Mouse (Mus musculus): Measurements from ENCODE around the gene Fpr2. TPM values are rescaled to one million over a fixed set of nuclear protein-coding genes. Genes with fewer than 3 reads are reported as not detected.
"Not testable (repeated sequence)": the region's sequence is repeated elsewhere in the genome, so short reads cannot be mapped to it uniquely, and the experiment has no call there.

Gene Fpr2
- polyA plus RNA-seq, 1 experiment: not detected

DNA sequence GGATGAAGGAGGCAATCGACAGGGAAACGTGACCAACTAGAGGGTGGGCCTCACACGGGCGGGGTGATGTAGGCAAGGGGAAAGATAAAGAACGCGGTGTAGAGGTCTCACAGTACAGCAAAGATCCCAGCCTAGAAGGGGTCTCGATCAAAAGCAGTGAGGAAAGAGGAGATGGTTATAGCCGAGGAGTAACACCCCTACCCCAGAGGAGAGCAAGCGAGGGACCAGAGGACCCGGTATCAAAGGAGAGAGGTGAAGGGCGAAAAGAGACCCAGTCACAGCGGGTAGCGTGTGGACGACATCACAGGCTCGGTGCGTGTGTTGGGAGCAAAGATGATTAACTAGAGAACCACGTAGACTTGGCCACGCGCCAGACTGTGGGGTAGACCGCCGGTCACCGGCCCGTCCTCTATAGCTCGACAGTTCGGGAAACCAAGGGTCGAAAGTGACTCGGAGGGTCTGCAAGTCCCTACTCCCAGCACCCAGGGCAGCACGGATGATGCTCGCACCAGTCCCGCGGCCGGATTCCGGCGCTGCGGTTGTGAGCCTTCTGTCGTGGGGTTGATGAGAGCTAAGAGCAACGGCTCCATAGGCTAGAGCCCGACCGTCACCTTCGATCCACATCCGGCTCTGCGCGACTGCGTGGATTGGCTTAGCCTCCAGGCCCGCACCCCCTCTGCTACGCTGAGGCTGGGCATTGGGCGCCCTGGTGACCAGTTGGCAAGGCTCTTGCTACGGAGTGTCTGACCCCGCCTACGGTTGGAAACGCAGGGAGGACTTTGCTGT, 22.2 kb downstream of the Fpr2 start:
- Histone ChIP-seq H3K4me1 (ENCODE audit: control insufficient read depth, insufficient read depth, low read length) (no peaks in the 10 kb centered on the region), H3K27ac (ENCODE audit: insufficient read depth, low read depth, low read length) (peak overlapping the region; percentile 74), H3K4me3 (ENCODE audit: insufficient read depth, low read depth, low read length) (peak overlapping the region; percentile 83)
- 20% methylated on average over 51 of the region's 51 CpGs for WGBS
- no peak for TF ChIP-seq CTCF (IDR thresholded peaks at IDR 0.05; ENCODE audit: insufficient read depth, low read depth, low read length)
- TF ChIP-seq POLR2A (IDR thresholded peaks at IDR 0.05; ENCODE audit: insufficient read depth, low read depth, low read length): peak; percentile 74

DNA sequence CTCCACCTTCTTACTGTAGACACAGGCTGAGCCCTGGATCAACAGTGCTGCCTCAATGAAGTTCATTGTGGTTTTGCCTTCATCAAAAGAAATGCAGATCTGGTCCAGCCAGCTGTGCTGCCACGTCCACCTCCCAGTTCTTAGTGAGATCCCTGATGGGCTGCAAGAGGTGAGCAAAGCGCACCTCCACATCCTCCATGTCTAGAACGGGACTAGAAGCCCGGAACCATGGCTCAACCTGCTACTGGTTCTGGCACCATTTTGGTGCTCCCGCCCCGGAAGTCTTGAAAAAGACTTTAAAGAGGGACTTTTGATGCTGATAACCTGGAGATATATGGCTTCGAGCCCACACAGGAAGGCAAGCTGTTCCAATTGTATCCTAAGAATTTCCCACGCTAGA, 25.0 kb downstream of the Fpr2 start:
- 89% methylated on average over 8 of the region's 8 CpGs for WGBS
- H3K4me3 ChIP-seq (ENCODE audit: insufficient read depth, low read depth, low read length); H3K4me1 ChIP-seq (ENCODE audit: control insufficient read depth, insufficient read depth, low read length); H3K27ac ChIP-seq (ENCODE audit: insufficient read depth, low read depth, low read length): not testable (repeated sequence)

DNA sequence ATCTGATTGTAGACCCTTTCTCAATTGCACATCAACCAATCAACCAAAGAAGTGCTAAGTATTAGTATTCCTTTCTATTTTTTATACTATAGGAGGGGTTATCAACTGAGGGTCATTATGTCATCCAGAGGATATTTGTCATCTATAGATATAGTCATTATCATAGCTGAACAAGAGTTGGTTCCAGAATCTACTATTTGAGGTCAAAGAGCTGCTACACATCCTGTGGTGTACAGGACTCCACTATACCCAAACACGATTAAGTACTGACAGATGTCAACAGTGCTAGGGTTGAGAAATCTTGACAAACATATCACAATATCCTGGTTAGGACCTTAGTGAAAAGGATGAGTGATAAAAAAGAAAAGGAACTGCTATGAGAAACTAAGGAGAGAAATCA, 29.8 kb downstream of the Fpr2 start:
- WGBS: 93% methylated on average over 1 of the region's 1 CpGs
- TF ChIP-seq CTCF (IDR thresholded peaks at IDR 0.05; ENCODE audit: insufficient read depth, low read depth, low read length): no peak
- no peak for TF ChIP-seq POLR2A (IDR thresholded peaks at IDR 0.05; ENCODE audit: insufficient read depth, low read depth, low read length)
- no peak overlapping the region for H3K27ac ChIP-seq (ENCODE audit: insufficient read depth, low read depth, low read length)
- no peak overlapping the region for H3K4me3 ChIP-seq (ENCODE audit: insufficient read depth, low read depth, low read length)
- H3K4me1 ChIP-seq (ENCODE audit: control insufficient read depth, insufficient read depth, low read length): no peaks in the 10 kb centered on the region

DNA sequence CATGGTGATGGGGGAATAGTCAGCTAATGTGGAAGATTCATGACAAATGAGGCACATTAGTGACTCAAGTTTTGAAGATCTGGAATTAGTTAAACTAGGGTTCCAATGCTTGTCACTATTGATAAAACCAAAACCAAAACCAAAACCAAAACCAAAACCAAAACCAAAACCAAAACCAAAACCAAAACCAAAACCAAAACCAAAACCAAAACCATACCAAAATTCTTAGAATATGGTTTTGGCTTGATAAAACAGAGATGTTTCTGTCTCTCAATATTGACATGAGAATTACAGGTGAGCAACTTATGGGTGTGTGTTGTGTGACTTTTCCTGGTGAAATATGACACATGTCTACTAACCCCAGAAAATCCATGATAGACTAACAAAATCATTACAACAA, 30.2 kb downstream of the Fpr2 start:
- Histone ChIP-seq H3K27ac (ENCODE audit: insufficient read depth, low read depth, low read length) (no peak overlapping the region), H3K4me3 (ENCODE audit: insufficient read depth, low read depth, low read length) (no peak overlapping the region), H3K4me1 (ENCODE audit: control insufficient read depth, insufficient read depth, low read length) (no peaks in the 10 kb centered on the region)
- TF ChIP-seq CTCF (IDR thresholded peaks at IDR 0.05; ENCODE audit: insufficient read depth, low read depth, low read length): no peak
- no peak for TF ChIP-seq POLR2A (IDR thresholded peaks at IDR 0.05; ENCODE audit: insufficient read depth, low read depth, low read length)

Other genes with a start within 250 kb of the Fpr2 start
- gene Vmn2r90, start 184.1 kb upstream of the Fpr2 start, polyA plus RNA-seq (2012; ENCODE audit: insufficient read depth, insufficient read length, low replicate concordance, missing spikeins): not detected in 2 replicates
- gene Spaca6, start 60.7 kb upstream of the Fpr2 start, polyA plus RNA-seq (2012; ENCODE audit: insufficient read depth, insufficient read length, low replicate concordance, missing spikeins): not detected in 2 replicates
- gene Has1, start 32.6 kb upstream of the Fpr2 start, polyA plus RNA-seq (2012; ENCODE audit: insufficient read depth, insufficient read length, low replicate concordance, missing spikeins): not detected in 2 replicates
- not detected in 2 replicates for gene Fpr1, start 3.9 kb upstream of the Fpr2 start, polyA plus RNA-seq (2012; ENCODE audit: insufficient read depth, insufficient read length, low replicate concordance, missing spikeins)
- gene Fpr3, start within 50 bp of the Fpr2 start, polyA plus RNA-seq (2012; ENCODE audit: insufficient read depth, insufficient read length, low replicate concordance, missing spikeins): not detected in 2 replicates
- gene Fpr-rs4, start 133.9 kb downstream of the Fpr2 start, polyA plus RNA-seq (2012; ENCODE audit: insufficient read depth, insufficient read length, low replicate concordance, missing spikeins): not detected in 2 replicates
- not detected in 2 replicates for gene Vmn2r124, start 161.6 kb downstream of the Fpr2 start, polyA plus RNA-seq (2012; ENCODE audit: insufficient read depth, insufficient read length, low replicate concordance, missing spikeins)
- gene Vmn2r91, start 197.2 kb downstream of the Fpr2 start, polyA plus RNA-seq (2012; ENCODE audit: insufficient read depth, insufficient read length, low replicate concordance, missing spikeins): not detected in 2 replicates

All from olfactory bulb, adult 2 months (tissue).